Mouse (Mus musculus): ENCODE measurements around the gene Neu4.
"Not testable (repeated sequence)": the region's sequence is repeated elsewhere in the genome, so short reads cannot be mapped to it uniquely, and the experiment has no call there.

The Neu4 gene

DNA sequence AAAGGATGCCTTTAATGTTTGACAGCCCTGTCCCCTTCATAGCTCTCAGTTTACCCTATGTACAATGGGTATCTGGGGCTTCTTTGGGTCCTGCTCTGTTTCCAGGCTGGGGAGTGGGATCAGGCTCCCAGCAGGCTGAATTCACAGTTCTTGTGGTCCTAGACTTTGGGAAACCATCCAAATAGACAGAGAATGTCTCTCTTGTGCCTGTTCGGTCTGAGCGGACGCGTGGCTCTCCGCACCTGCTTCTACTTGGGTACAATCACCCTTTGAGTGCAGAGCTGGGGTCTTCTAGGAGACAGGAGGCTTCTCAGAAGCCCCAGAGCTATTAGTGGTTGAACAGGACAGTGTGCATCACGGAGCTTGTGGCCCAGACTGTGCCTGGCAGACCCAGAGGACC, at the start of gene Neu4:
Gene Neu4 (plus strand): TSS at position 301 of the 400 bp plus-strand sequence.
- no peak for DNase-seq (ENCODE audit: low spot score in 2 of 2)

DNA sequence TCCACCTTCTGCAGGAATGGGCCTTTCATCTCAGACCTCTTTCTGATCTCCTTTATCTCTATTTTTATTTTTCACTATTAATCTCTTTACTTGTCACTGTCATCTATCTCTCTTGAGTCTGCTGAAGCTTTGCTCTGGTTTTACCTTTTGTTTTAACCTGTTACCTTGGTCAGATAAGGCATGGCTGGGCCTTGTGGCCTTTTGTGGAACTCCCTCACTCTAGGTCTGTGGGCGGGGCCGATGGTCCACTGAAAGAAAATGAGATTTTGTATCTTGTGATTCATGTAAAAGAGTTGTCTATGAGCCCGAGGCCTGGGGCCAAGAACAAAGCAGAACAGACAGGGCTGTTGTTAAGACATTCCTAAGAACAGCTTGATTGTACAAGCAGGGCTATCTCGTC, 49.5 kb upstream of the Neu4 start:
- DNase-seq (ENCODE audit: low spot score in 2 of 2) = not testable (repeated sequence)

DNA sequence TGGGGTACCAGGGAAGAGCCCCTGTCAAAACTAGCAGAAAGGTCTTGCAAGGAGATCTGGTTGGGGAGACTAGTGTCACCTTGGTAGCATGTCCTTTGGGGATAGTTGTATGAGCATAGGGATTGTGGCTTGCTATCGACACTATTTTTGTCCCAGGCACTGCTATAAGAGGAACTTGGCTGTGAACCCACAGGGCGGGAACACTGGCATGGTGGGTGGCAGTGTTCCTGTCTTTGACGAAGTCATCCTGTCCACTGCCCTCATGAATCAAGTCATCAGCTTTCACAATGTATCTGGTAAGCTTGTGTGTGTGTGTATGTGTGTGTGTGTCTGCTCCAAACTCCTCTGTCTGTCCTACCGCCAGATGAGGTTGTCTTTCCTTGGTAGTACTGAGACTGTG, 44.5 kb upstream of the Neu4 start:
- DNase-seq (ENCODE audit: low spot score in 2 of 2) = not testable (repeated sequence)

DNA sequence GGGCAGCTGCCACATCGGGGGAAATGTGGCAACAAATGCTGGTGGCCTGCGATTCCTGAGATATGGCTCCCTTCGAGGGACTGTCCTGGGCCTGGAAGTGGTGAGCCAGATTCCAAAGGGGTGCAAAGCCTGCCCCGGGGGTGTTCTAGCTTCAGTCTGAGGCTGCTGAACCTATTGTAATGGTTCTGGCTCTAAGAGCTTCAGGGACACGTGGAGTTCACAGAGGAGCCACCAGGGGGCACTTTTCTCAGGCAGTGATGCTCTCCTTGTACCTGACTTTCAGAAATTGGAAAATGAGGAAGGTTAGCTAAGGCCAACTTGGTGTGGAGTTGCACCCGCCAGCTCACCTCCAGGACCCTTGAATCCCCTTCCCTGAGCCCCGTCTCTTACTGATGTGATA, 42.0 kb upstream of the Neu4 start:
- not testable (repeated sequence) for DNase-seq (ENCODE audit: low spot score in 2 of 2)

DNA sequence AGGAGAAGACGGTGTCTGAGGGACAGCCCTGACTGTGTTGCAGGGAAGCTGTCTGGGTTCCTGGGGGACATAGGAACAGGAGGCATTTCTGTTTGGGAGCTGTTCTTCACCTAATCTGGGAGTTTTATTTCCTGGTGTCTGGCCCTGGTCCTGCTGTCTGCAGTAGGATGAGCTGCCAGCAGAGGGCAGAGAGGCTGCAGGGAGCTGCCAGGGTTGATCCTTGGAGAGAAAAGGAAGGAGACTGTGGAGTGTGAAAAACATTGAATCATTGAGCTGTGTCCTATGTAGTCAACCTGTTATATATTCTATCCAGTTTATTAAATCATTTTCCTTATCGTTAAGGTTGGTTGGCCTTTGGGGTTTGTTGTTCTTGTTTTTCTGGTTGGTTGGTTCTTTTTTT, 39.3 kb upstream of the Neu4 start:
- DNase-seq (ENCODE audit: low spot score in 2 of 2) = not testable (repeated sequence)

DNA sequence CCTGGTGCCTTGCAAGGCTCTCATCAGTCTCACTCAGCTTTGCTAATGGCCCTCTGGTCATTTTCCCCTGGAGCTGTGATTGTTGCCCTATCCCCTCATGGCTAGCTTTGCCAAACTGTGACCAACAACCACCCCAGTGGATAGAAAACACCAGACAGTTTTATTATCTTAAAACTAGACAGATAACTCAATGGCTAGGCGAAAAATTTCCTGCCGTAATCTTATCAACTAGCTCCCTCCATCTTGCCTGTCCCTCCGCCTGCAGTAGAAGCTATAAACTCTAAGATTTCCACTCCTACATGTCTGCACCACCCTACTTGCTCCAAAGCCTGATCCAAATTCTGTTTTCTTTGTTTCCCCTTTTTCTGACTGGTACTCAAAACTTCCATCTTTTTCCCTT, 34.1 kb upstream of the Neu4 start:
- peak in 1 of 2 experiments; percentile 6 for DNase-seq (ENCODE audit: low spot score in 2 of 2)

DNA sequence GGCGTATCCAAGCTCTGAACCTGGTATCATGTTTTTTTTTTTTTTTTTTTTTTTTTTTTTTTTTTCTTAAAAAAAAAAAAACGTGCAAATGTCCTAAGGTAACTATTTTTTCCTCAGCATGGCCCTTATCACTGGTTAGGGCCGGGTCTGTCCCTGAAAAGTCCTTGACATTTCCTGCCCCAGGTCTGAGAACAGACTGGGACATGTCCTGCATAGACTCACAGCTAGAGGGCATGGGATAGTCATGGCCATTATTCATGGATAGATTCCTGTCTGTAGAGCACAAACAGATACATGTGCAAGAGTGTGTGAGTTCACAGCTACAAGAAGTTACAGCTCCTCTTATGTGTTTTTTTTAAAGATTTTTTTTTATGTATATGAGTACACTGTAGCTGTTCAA, 31.5 kb upstream of the Neu4 start:
- no peak for DNase-seq (ENCODE audit: low spot score in 2 of 2)

DNA sequence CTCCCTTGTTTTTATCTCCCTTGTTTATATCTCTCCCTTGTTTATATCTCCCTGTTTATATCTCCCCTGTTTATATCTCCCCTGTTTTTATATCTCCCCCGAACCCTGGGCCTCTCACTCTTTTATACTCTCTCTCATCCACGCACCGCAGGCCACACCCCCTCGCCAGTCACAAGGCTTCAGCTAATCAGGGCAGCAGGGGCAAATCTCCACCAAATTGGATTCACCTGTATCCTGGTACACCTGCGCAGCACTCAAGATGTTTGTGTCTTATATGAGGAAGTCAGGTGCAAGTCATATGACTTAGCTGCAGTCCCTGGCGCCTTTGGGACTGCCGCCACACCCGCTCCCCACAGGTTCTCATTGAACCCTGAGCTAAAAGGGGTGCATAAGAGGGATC, 30.0 kb upstream of the Neu4 start, which contains the start of gene Gal3st2c:
Gene Gal3st2c (plus strand): TSS at position 301 of the 400 bp plus-strand sequence.
- not testable (repeated sequence) for DNase-seq (ENCODE audit: low spot score in 2 of 2)

DNA sequence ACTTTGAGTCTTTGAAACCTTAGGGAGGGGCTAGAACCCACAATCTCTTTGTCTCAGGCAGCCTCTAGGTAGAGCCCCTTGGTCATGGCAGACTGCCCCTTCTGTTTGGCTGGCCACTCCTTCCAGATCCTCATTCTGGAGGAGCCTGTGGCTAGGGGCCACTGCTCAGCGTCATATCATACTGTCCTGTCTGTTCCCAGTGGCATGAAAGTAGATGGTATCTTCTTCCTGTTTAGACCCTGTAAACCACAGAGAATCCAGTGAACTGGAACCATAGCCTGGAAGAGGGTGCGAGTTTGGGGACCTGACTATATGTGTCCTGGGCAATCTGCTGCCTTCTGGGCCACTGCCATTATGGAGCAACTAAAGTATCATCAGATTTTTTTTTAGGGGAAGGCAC, 29.2 kb upstream of the Neu4 start:
- DNase-seq (ENCODE audit: low spot score in 2 of 2) = peak in 1 of 2 experiments; percentile 27

DNA sequence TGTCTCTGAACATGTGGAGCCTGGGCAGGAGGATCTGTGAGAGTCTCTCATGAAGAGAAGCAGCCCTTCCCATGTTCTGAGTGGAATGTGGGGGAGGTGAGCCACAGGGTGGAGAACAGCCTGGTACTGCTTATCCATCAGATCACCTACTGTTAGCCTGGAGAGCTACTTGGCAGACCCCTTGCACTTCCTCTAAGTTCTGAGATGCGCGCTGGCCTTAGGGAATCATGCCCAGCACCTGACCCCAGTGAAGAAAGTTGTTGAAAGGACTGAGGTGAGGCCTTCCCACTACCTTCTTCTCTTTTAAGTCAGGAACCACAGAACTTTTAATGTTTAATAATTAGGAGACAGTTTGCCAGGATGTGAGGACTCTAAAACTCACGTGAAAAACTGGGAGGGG, 28.8 kb upstream of the Neu4 start:
- peak in 1 of 2 experiments; percentile 46 for DNase-seq (ENCODE audit: low spot score in 2 of 2)

DNA sequence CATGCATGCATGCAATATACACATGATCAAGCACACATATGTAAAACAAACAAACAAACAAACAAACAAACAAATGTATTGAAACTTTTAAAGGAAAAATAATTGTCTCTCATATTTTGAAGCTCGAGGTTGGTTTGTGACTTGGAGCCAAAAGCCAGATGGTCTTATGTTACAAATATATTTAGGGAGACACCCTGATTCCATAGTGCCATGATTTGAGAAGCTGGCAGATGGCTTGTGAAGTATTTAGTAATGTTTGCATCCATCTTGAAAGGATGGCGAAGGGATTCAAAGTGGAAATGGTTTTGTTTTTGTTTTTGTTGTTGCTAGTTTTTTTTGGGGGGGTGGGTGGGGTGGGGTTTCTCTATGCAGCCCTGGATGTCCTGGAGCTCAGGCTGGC, 19.2 kb upstream of the Neu4 start:
- no peak for DNase-seq (ENCODE audit: low spot score in 2 of 2)

DNA sequence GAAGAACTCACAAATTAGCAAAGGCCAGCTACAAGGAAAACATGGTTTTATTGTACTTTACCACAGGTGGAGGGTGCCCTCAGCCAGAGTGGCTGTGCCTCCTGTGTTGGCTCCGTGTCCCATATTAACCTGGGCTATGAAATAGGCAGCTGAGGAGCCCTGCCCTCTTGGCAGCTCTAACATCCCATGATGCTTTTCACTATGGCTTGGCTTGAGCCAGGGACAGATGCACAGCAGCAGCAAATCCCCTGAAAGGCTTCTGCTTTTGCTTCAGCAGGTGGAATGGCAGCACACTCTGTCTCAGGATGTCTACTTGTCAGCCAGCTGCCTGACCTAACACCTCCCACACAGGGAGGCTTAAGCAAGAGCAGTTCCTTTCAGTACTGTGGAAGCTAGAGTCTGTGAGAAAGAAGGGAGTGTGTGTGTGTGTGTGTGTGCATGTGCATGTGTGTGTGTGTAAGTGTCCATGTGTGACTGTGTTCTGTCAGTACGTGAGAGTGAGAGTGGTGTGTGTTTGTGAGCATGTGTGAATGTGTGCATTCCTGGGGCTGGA, 14.2 kb upstream of the Neu4 start:
- DNase-seq (ENCODE audit: low spot score in 2 of 2) = not testable (repeated sequence)

DNA sequence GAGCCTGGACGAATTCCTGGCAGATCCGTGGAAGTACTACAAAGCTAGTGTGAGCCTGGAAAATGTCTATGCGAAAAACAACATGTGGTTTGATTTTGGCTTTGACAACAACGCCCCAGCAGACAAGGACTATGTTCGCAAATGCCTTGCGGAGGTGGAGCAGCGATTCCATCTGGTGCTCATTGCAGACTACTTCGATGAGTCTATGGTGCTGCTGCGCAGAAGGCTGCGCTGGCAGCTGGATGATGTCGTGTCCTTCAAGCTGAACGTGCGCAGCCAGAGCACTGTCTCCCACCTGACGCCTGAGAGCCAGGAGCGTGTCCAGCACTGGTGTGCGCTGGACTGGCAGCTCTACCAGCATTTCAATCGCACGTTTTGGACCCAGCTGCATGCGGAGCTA, 11.4 kb upstream of the Neu4 start:
- not testable (repeated sequence) for DNase-seq (ENCODE audit: low spot score in 2 of 2)

DNA sequence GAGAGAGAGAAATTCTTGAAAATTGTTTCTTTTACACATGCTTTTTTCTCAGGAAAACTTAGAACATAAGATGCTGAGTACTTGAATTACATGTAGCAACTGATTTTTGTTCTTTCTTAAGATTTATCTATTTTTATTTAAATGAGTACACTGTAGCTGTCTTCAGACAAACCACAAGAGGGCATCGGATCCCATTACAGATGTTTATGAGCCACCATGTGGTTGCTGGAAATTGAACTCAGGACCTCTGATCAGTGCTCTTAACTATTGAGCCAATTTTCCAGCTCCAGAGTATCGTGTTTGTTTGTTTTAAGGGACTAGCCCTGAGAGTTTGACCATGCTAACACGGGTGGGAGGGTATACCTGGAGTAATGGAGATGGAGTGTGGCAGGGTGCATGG, 8.6 kb upstream of the Neu4 start:
- DNase-seq (ENCODE audit: low spot score in 2 of 2) = no peak

DNA sequence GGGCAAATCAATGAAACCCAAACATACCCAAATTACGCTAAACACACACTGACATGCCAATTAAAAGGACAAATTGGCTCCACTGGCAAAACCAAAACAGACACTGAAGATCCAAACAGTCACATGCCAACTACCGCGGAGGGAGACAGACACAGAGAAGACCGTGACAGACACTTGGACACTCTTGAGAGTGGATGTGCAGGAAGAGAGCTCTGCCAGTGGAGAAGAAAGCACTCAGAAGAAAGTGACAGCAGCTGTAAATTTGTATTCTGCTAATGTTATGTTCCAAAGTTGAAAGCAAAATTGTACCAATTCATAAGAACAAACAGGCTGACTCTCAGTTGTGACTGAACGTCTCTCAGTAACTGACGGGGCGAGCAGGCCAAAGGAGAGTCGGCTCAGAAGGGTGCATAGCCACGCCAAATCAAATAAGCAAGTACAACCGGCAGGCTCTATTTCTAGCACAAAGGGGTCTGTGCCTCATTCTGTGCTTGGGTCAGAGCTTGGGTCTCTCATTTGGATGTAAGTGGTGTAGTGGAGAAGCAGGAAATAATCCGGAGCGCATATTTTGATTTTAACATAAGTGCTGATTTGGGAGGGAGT, 7.4 kb downstream of the Neu4 start:
- DNase-seq (ENCODE audit: low spot score in 2 of 2) = no peak

DNA sequence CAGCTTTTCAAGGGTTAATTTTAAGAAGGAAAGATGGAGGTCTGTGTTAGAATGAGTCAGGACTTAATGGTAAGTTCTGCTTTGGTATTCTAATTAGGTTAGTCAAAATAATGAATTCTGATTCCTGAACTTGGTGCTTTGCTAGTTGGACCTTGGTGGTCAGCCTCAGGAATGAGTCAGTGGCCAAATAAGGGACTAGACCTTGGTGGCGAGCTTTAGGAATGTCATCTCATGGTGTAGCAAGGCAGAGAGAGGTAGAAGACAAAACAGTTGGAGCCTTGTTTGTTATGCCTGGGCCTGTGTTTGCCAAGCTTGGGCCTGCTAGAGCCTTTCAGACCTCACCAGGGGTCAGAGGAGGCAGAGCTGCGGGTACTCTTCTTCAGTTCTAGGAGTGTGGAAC, 8.5 kb downstream of the Neu4 start:
- no peak for DNase-seq (ENCODE audit: low spot score in 2 of 2)

DNA sequence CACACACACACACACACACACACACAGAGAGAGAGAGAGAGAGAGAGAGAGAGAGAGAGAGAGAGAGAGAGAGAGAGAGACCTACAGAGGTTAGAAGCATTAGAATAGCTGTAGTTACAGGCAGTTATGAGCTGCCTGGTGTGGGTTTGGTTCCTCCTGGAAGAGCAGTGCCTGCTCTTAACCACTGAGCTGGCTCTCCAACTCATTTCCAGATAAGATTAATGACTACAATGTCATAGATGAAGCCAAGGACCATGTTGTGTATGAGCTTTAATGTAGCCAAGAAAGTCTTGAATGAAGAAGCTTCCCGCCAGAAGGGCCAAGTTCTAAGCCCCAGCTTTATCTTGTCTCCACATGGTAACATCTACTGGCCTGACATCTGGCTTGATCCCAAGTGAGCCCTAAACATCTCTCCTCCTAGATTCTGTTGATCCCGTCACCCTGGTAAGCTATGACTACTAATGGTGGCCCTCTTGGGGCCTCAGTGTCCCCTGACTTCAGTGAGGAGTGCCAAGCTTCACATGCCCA, 12.9 kb downstream of the Neu4 start:
- peak in 1 of 2 experiments; percentile 42 for DNase-seq (ENCODE audit: low spot score in 2 of 2)

DNA sequence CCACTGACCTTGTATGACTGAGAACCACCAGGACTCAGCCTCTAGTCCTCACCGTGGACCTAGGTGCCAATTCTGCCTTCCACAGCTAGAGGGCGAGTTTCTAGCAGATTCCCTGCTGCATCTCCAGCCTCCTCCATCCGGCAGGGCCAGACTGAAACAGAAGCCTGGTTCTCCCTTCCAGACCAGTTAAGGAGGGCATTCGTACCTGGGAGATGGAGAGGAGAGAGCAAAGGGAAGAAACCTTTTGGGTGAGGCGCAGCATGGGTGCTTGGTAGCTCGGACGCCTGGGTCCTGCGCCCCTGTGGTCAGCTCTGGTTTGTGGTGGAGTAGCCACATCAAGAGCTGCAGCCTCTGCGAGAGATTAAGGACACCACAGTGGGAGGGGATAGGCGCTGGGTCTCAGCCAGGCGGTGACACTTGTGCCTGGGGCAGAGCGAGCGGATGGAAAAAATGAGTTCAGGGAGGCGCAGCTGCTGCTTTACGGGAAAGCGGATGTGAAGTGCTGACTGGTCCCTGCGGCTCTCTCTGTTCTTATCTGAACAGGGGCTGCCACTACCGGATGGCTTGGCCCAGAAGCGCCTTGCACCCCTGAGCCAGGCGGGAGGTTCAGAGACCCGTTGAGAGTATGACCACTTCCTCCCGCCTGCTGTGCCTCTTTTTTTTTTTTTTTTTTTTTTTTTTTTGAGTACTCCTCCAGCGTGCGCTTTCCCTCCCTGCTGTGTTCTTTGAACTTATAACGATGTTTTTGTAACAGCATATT, 14.9 kb downstream of the Neu4 start:
- peak; percentile 72 to 81 for DNase-seq (ENCODE audit: low spot score in 2 of 2)

DNA sequence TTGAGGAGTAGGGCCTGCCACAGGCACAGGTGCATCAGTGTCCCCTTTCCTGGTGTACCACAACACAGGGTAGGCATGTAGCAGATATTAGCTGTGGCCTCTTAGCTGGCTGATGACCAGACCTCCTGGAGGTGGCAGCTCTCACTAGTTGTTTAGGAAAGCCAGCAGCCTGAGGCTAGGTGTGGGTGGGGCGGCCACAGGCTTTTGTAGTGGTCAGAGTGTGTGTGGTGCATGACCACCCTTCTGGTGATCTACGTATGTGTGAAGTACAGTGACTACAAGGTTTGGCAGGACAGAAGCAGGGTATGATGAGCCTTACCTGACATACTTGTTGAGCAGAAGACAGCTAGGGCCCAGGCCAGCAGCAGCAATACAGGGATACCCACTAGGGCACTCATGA, 20.1 kb downstream of the Neu4 start:
- peak in 1 of 2 experiments; percentile 46 for DNase-seq (ENCODE audit: low spot score in 2 of 2)

DNA sequence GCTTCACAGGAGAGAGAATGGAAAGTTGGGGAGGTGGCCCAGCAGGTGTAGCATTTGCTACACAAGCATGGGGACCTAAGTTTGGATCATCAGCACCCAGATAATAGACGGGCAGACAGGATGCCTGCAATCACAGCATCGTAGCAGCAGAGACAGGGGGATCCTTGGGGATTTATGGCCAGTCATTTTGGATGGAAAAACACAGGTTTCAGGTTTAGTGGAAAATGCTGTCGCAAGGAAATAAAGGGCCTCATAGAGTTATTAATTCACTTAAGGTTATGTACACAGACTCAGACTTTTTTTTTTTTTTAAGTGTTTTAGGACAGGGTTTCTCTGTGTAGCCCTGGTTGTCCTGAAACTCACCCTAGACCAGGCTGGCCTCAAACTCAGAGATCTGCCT, 25.3 kb downstream of the Neu4 start:
- no peak for DNase-seq (ENCODE audit: low spot score in 2 of 2)

DNA sequence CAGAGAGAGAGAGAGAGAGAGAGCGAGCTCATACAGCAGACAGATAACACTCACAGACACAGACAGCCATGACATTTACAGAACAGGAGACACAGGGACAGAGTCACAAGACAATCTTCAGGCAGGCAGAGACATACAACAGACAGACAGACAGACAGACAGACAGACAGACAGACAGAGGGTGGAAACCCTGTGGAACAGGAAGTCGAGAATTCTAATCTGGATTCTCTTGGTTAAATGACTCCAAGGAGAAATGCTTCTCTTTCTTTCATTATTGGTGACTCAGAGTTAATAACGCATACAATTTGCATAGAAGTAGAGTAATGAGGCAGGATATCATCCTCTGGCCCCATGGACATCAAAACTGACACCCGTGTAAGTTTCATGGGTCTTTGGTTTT, 26.3 kb downstream of the Neu4 start:
- DNase-seq (ENCODE audit: low spot score in 2 of 2) = no peak

DNA sequence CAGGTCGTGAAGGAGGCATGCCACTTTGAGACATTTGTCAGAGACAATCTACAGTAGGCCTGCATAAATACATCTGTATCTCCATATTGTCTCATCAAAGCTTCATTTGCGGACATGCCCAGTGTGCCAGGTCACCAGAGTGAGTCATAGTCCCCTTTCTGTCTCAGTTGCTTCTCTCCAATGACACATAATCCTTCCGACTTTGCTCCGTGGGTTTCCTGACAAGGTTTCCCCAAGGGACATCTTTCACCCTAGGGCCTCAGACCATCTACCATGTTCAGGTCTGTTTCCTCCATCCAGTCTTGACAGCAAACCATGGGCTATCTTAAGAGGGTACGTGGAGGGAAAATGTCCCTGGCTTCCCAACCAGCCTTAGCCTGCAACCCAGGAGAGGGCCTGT, 30.9 kb downstream of the Neu4 start:
- peak; percentile 7 to 48 for DNase-seq (ENCODE audit: low spot score in 2 of 2)

DNA sequence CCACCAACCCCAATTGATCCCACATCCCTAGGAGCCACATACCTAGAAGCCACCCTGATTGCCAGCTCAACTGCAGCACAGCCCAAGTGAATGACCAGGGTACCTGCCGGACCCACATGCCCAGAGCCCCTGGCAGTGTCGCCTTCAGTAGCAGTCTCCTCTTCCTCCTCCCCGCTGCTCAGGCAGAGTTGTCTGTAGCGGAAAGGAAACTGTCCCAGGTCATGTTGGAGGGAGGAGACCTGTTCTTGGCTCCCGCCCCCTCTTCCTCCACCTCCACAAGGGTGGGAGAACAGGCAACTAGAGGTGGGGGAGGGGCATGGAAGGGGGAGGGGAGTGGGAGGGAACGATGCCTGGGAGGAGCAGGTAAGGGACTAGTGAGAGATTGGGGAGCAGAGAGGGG, 32.1 kb downstream of the Neu4 start, which contains the start of gene Pdcd1:
Gene Pdcd1 (minus strand): TSS at position 181 of the 400 bp plus-strand sequence.
- DNase-seq (ENCODE audit: low spot score in 2 of 2) = peak in 1 of 2 experiments; percentile 10

Data from spleen, postnatal 4 days (tissue).